Mouse (Mus musculus): ENCODE measurements at regions not wholly inside any gene's neighbourhood (a gene's known extent, or its start where the extent isn't known, plus 50 kb on each side); places are given as distances from the start of the nearest gene placed in this dataset.

- DNase-seq (ENCODE audit: low spot score in 2 of 2) = no peak
These were observed 157.2 kb downstream of the Cog6 start for GRCm38 (mm10) chr3:52859848-52860247.

- no peak for DNase-seq (ENCODE audit: low spot score in 2 of 2)
These were observed 157.7 kb downstream of the Cog6 start for GRCm38 (mm10) chr3:52859266-52859825.

- DNase-seq (ENCODE audit: low spot score in 2 of 2) = no peak
These were observed 158.8 kb downstream of the Cog6 start for GRCm38 (mm10) chr3:52858259-52858658.

- no peak for DNase-seq (ENCODE audit: low spot score in 2 of 2)
These were observed 160.0 kb downstream of the Cog6 start for GRCm38 (mm10) chr3:52857076-52857475.

GRCm38 (mm10) chr3:52854560-52854959, 162.5 kb downstream of the Cog6 start:
- DNase-seq (ENCODE audit: low spot score in 2 of 2) = no peak

- DNase-seq (ENCODE audit: low spot score in 2 of 2) = no peak
These were observed 163.9 kb downstream of the Cog6 start for GRCm38 (mm10) chr3:52853126-52853525.

GRCm38 (mm10) chr3:52845166-52845565, 171.9 kb downstream of the Cog6 start:
- DNase-seq (ENCODE audit: low spot score in 2 of 2) = peak; percentile 20 to 46

GRCm38 (mm10) chr3:52843998-52844397, 173.0 kb downstream of the Cog6 start:
- DNase-seq (ENCODE audit: low spot score in 2 of 2) = peak; percentile 83 to 97

- DNase-seq (ENCODE audit: low spot score in 2 of 2) = no peak
These were observed 174.1 kb downstream of the Cog6 start for GRCm38 (mm10) chr3:52842866-52843425.

- peak; percentile 23 to 31 for DNase-seq (ENCODE audit: low spot score in 2 of 2)
These were observed 176.7 kb downstream of the Cog6 start for GRCm38 (mm10) chr3:52840160-52840953.

GRCm38 (mm10) chr3:52838020-52838419, 179.0 kb downstream of the Cog6 start:
- no peak for DNase-seq (ENCODE audit: low spot score in 2 of 2)

- no peak for DNase-seq (ENCODE audit: low spot score in 2 of 2)
These were observed 179.5 kb downstream of the Cog6 start for GRCm38 (mm10) chr3:52837527-52837926.

- DNase-seq (ENCODE audit: low spot score in 2 of 2) = no peak
These were observed 180.3 kb downstream of the Cog6 start for GRCm38 (mm10) chr3:52836780-52837179.

GRCm38 (mm10) chr3:52832421-52832820, 184.6 kb downstream of the Cog6 start:
- DNase-seq (ENCODE audit: low spot score in 2 of 2) = no peak

- DNase-seq (ENCODE audit: low spot score in 2 of 2) = no peak
These were observed 185.1 kb downstream of the Cog6 start for GRCm38 (mm10) chr3:52831986-52832385.

GRCm38 (mm10) chr3:52830101-52830500, 186.9 kb downstream of the Cog6 start:
- no peak for DNase-seq (ENCODE audit: low spot score in 2 of 2)

- no peak for DNase-seq (ENCODE audit: low spot score in 2 of 2)
These were observed 188.0 kb downstream of the Cog6 start for GRCm38 (mm10) chr3:52829069-52829468.

GRCm38 (mm10) chr3:52828473-52828872, 188.6 kb downstream of the Cog6 start:
- DNase-seq (ENCODE audit: low spot score in 2 of 2) = no peak

- no peak for DNase-seq (ENCODE audit: low spot score in 2 of 2)
These were observed 194.2 kb downstream of the Cog6 start for GRCm38 (mm10) chr3:52822848-52823247.

- DNase-seq (ENCODE audit: low spot score in 2 of 2) = no peak
These were observed 195.6 kb downstream of the Cog6 start for GRCm38 (mm10) chr3:52821450-52821849.

GRCm38 (mm10) chr3:52818401-52818800, 198.6 kb downstream of the Cog6 start:
- no peak for DNase-seq (ENCODE audit: low spot score in 2 of 2)

- DNase-seq (ENCODE audit: low spot score in 2 of 2) = no peak
These were observed 199.6 kb downstream of the Cog6 start for GRCm38 (mm10) chr3:52817416-52817815.

GRCm38 (mm10) chr3:52815497-52815896, 201.5 kb downstream of the Cog6 start:
- no peak for DNase-seq (ENCODE audit: low spot score in 2 of 2)
